Mouse (Mus musculus) midbrain, embryonic 10.5 days (tissue): ENCODE measurements around the gene Irf9. TPM values are rescaled to one million over a fixed set of nuclear protein-coding genes. Genes with fewer than 3 reads are reported as not detected.

ENCODE experiments used
- DNase-seq: peaks from one replicate; pipeline ENCODE4 v3.0.0-alpha.2; 2017; ENCODE audit warnings: low spot score
- H3K27ac ChIP-seq: fragments of 300-500 bp; sonication (generic); replicated peaks from 2 replicates; pipeline ENCODE4 v1.5.1; 2016; ENCODE audit warnings: mild to moderate bottlenecking
- H3K27me3 ChIP-seq: fragments of 300-500 bp; sonication (generic); 2 replicates; pipeline ENCODE4 v1.6.1; 2016; ENCODE audit warnings: low read depth, mild to moderate bottlenecking; ENCODE audit not compliant: poor library complexity, severe bottlenecking
- H3K36me3 ChIP-seq: fragments of 300-500 bp; sonication (generic); 2 replicates; pipeline ENCODE4 v1.6.1; 2016; ENCODE audit warnings: mild to moderate bottlenecking, moderate library complexity
- H3K4me1 ChIP-seq: fragments of 300-500 bp; sonication (generic); 2 replicates; pipeline ENCODE4 v1.6.1; 2016
- H3K4me3 ChIP-seq: fragments of 300-500 bp; sonication (generic); 2 replicates; pipeline ENCODE4 v1.5.1; 2016; ENCODE audit warnings: mild to moderate bottlenecking, moderate library complexity
- H3K9me3 ChIP-seq: fragments of 300-500 bp; sonication (generic); replicated peaks from 2 replicates; pipeline ENCODE4 v1.6.1; 2016; ENCODE audit warnings: mild to moderate bottlenecking
- WGBS: fragments of 180-500 bp; shearing (Covaris S2); methylation state at CpG from one replicate; pipeline ENCODE4 v1.1.7; 2016; 5-methylcytosine and 5-hydroxymethylcytosine counted together
- polyA plus RNA-seq: library from polyadenylated mRNA; unstranded; fragments of >200 nt; fragmentation: Nextera tagmentation; extraction: Ambion mirVana; gene quantifications from 2 replicates; pipeline ENCODE4 v1.2.1, GENCODE M21; 2016

Gene Irf9
- polyA plus RNA-seq, 1 experiment from 2014 or later, result 6.5 TPM

GRCm38 (mm10) chr14:55605743-55606459, 2.5 kb downstream of the Irf9 start:
- peaks cover 81% of the 10 kb centered on the region for H3K36me3 ChIP-seq
- no peaks in the 10 kb centered on the region for H3K9me3 ChIP-seq
- H3K27ac ChIP-seq, result no peak overlapping the region
- 92% methylated on average over 16 of the region's 16 CpGs for WGBS
- H3K4me3 ChIP-seq, result no peak overlapping the region
- H3K4me1 ChIP-seq, result peaks cover 14% of the 10 kb centered on the region
- H3K27me3 ChIP-seq, result no peaks in the 10 kb centered on the region
- DNase-seq, result no peak

DNA sequence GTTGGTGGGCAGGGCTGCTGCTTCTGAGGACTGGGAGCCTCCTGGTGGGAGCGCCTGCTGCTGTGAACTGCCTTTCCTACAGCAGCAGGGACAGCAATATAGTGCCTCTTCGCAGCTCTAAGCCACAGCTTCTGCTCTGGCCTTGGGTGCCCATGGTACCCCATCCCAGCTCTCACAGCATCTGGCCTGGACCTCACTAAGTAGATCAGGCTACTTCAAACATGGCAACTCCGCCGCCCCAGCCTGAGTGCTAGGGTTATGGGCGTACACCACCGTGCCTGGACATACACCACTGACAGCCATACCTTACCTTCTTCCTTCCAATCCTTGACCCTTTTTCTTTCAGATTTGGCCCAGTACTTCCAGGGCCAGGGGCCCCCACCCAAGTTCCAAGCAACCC, 5.0 kb downstream of the Irf9 start:
- WGBS, result 96% methylated on average over 6 of the region's 6 CpGs
- no peaks in the 10 kb centered on the region for H3K9me3 ChIP-seq
- H3K36me3 ChIP-seq, result peaks cover 57% of the 10 kb centered on the region

GRCm38 (mm10) chr14:55613346-55613745, 10.0 kb downstream of the Irf9 start:
- peaks cover 16% of the 10 kb centered on the region for H3K36me3 ChIP-seq
- DNase-seq, result no peak
- H3K4me3 ChIP-seq, result no peak overlapping the region
- peaks cover 1% of the 10 kb centered on the region for H3K27me3 ChIP-seq
- no peaks in the 10 kb centered on the region for H3K9me3 ChIP-seq
- no peak overlapping the region for H3K27ac ChIP-seq
- H3K4me1 ChIP-seq, result peaks cover 12% of the 10 kb centered on the region
- 76% methylated on average over 6 of the region's 6 CpGs for WGBS

More for the DNA sequence above, 5.0 kb downstream of the Irf9 start:
- no peak overlapping the region for H3K4me3 ChIP-seq
- no peak overlapping the region for H3K27ac ChIP-seq
- H3K27me3 ChIP-seq, result no peaks in the 10 kb centered on the region
- H3K4me1 ChIP-seq, result peaks cover 12% of the 10 kb centered on the region
- DNase-seq, result no peak

GRCm38 (mm10) chr14:55614565-55615178, 11.3 kb downstream of the Irf9 start:
- Histone ChIP-seq H3K36me3 (peaks cover 3% of the 10 kb centered on the region), H3K4me1 (peaks cover 18% of the 10 kb centered on the region), H3K9me3 (no peaks in the 10 kb centered on the region), H3K27me3 (peaks cover 6% of the 10 kb centered on the region), H3K4me3 (no peak overlapping the region), H3K27ac (no peak overlapping the region)
- WGBS, result 85% methylated on average over 7 of the region's 7 CpGs
- DNase-seq, result no peak

DNA sequence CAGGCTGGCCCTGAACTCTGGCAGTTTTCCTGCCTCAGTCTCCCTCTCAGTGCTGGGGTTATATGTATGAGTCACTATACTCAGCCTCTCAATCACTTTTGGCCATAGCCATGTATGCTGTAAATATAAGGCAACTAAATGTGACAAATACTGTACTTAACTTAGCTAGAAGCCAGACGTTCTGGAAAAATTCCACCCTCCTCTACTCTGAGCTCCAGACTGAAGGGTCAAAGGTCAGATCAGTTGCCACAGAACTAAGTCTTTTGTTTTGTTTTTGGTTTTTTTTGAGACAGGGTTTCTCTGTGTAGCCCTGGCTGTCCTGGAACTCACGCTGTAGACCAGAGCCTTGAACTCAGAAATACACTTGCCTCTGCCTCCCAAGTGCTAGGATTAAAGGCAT, 12.5 kb downstream of the Irf9 start:
- WGBS, result 38% methylated on average over 2 of the region's 2 CpGs
- peaks cover 6% of the 10 kb centered on the region for H3K27me3 ChIP-seq
- peaks cover 18% of the 10 kb centered on the region for H3K4me1 ChIP-seq
- H3K4me3 ChIP-seq, result no peak overlapping the region
- H3K27ac ChIP-seq, result no peak overlapping the region
- H3K9me3 ChIP-seq, result no peaks in the 10 kb centered on the region
- H3K36me3 ChIP-seq, result no peaks in the 10 kb centered on the region
- DNase-seq, result no peak

DNA sequence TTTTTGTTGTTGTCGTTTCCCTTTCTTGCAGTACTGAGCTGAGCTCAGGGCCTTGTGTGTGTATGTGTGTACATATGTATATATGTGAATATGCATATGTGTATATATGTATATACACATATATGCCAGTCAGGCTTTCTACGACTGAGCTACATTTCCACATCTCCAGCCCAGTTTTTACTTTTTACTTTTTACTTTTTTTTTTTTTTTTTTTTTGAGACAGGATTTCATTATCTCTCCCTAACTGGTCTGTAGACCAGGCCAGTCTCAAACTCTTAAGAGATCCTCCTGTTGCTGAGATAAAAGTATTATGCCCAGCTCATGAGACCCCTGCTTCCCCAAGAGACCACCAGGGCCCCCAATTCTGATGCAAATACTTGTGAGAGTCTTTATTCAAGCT, 13.5 kb downstream of the Irf9 start:
- 92% methylated on average over 2 of the region's 2 CpGs for WGBS
- Histone ChIP-seq H3K27me3 (peaks cover 6% of the 10 kb centered on the region), H3K4me3 (no peak overlapping the region), H3K4me1 (peaks cover 18% of the 10 kb centered on the region), H3K36me3 (no peaks in the 10 kb centered on the region), H3K27ac (no peak overlapping the region), H3K9me3 (no peaks in the 10 kb centered on the region)
- no peak for DNase-seq

DNA sequence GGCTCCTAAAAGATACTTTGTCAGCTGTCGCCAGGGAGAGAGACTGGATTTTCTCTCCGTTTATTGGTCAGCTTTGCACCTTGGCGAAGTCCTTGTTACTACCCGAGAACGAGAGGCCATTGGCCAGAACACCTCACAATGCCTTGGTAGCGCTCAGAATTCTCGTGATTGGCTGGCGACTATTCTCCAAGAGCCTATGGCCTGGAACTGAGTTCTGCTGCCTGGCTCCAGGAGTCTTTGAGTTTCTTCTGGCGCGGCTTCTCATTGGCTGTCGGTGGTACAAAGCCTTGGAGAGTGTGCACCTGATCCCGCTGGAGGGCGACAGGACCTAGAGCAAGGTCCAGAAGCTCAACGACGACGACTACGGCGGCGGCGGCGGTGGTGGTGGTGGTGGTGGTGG, 14.5 kb downstream of the Irf9 start, which contains the start of gene Rec8:
TSS of gene Rec8 (plus strand) at position 216 of the 400 bp plus-strand sequence.
- 18% methylated on average over 21 of the region's 21 CpGs for WGBS
- Histone ChIP-seq H3K9me3 (no peaks in the 10 kb centered on the region), H3K27ac (no peak within 1 kb of the TSS; the same call in 1 of the 2 replicates)

GRCm38 (mm10) chr14:55618486-55619195, 15.3 kb downstream of the Irf9 start:
- peak overlapping the region; percentile 38 for H3K4me3 ChIP-seq
- peaks cover 18% of the 10 kb centered on the region for H3K4me1 ChIP-seq
- 60% methylated on average over 22 of the region's 22 CpGs for WGBS
- DNase-seq, result no peak
- peaks cover 6% of the 10 kb centered on the region for H3K27me3 ChIP-seq
- H3K36me3 ChIP-seq, result 0 out of 2 replicates have a peak, but pooled peaks cover under 1% of the 10 kb centered on the region
- H3K9me3 ChIP-seq, result no peaks in the 10 kb centered on the region
- no peak overlapping the region; the same call in 1 of the 2 replicates for H3K27ac ChIP-seq

More for the DNA sequence above, 14.5 kb downstream of the Irf9 start, which contains the start of gene Rec8:
- Histone ChIP-seq H3K27me3 (peaks cover 6% of the 10 kb centered on the region), H3K36me3 (no peaks in the 10 kb centered on the region), H3K4me1 (peaks cover 18% of the 10 kb centered on the region), H3K4me3 (peak within 1 kb of the TSS; percentile 38)
- DNase-seq, result peak; percentile 43

GRCm38 (mm10) chr14:55628077-55628827, 24.9 kb downstream of the Irf9 start:
- no peaks in the 10 kb centered on the region for H3K27me3 ChIP-seq
- 95% methylated on average over 27 of the region's 27 CpGs for WGBS
- H3K27ac ChIP-seq, result no peak overlapping the region
- H3K4me3 ChIP-seq, result no peak overlapping the region
- H3K9me3 ChIP-seq, result no peaks in the 10 kb centered on the region
- H3K4me1 ChIP-seq, result no peaks in the 10 kb centered on the region
- no peak for DNase-seq
- peaks cover 97% of the 10 kb centered on the region for H3K36me3 ChIP-seq

GRCm38 (mm10) chr14:55629312-55629711, 25.9 kb downstream of the Irf9 start:
- no peak for DNase-seq

DNA sequence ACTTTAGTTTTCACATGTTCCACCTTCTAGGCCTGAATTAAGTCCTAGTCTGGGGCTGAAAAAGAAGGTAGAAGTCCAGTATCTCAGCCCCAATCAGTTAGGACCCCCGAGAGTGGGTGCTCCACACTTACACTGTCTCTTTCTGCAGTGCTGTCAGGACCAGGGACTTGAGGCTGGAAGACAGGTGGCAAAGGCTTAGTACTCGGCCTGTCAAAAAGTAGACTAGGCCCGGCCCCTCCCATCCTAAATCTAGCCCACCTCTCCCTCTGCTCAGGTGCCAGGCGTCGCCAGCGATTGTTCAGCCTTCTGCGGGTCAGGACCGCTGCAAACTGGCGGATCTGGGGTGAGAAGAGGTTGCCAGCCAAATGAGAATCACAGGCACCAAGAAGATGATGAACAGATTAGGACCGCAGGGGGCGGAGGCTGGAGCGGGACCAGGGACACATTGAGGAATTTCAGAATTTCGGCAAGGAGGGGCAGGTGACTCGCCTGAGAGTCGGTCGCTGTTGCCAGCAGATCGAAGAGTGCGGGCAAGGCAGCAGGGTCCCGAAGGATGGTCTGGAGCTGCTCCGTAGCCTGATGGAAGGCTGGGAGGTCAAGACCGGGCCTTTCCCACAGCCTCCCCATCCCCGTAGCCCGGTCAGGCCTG, 31.6 kb downstream of the Irf9 start:
- WGBS, result 6% methylated on average over 23 of the region's 23 CpGs
- DNase-seq, result no peak
- Histone ChIP-seq H3K4me1 (peaks cover 21% of the 10 kb centered on the region), H3K27ac (peak overlapping the region; percentile 86), H3K36me3 (peaks cover 83% of the 10 kb centered on the region), H3K9me3 (no peaks in the 10 kb centered on the region), H3K4me3 (peak overlapping the region; percentile 80), H3K27me3 (no peaks in the 10 kb centered on the region)

More at GRCm38 (mm10) chr14:55629312-55629711, 25.9 kb downstream of the Irf9 start:
- H3K27me3 ChIP-seq, result no peaks in the 10 kb centered on the region
- H3K27ac ChIP-seq, result no peak overlapping the region
- peaks cover 5% of the 10 kb centered on the region for H3K4me1 ChIP-seq
- 67% methylated on average over 5 of the region's 5 CpGs for WGBS
- H3K4me3 ChIP-seq, result no peak overlapping the region
- H3K36me3 ChIP-seq, result peaks cover 100% of the 10 kb centered on the region
- no peaks in the 10 kb centered on the region for H3K9me3 ChIP-seq

DNA sequence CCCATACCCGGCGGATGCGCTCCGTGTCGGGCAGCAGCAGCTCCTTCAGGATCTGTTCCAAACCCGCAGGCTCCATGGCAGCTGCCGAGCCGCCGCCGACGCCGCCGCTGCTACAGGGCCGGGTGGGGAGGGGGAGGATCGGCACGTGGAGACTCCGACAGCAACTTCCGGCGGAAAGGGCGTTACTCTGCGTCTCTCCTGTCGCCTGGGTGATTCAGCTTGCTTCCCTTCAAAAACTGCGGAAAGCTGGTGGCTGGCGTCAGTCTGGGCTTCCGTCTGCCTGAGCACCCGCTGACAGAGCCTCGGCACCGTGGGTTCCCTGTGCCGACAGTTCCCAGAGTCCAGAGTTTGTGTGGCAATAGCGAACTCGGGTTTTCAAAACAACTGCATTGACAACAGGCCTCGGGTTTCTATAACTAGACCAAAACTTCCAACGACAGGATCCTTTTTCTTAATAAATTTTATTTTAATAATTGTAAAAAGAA, 32.2 kb downstream of the Irf9 start, which contains the start of gene Ipo4:
TSS of gene Ipo4 (minus strand) at position 435 of the 485 bp plus-strand sequence.
- peak; percentile 92 for DNase-seq
- peak within 1 kb of the TSS; percentile 86 for H3K27ac ChIP-seq
- no peaks in the 10 kb centered on the region for H3K9me3 ChIP-seq
- no peaks in the 10 kb centered on the region for H3K27me3 ChIP-seq
- peaks cover 21% of the 10 kb centered on the region for H3K4me1 ChIP-seq
- H3K36me3 ChIP-seq, result peaks cover 83% of the 10 kb centered on the region
- WGBS, result 4% methylated on average over 33 of the region's 33 CpGs
- H3K4me3 ChIP-seq, result peak within 1 kb of the TSS; percentile 80
